Comparison of ENCODE assay signal across 26 mouse cellular contexts in the genomic region with DNA sequence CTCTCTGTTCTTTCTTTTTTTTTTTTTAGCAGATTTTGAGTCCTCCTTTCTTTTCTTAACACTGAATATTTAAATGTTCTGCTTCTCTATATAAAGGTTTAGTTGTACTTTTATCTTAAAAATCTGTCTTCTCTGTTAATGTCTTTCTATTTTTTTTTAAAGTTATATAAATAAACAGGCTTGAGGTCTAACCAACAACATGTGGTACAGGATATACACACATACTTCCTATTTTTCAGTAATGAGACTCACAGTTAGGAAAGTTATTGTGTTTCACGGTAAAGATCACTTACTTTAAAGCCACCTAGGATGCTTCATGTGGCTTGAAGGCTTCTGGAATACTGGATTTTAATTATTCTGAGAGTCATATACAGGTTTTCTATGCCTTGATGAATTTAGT.
"Had no signal": no experiment of that assay in that cellular context is flagged by ENCODE, and none has a peak within 500 bp of the region (broad histone marks: within the 10 kb centered on the region; RNA-seq: fewer than 3 reads in every experiment).

No protein-coding gene starts in this region.

- H3K4me3 ChIP-seq: gastrocnemius, adult 2 months; heart, embryonic 13.5 days; heart, embryonic 15.5 days; hindbrain, embryonic 10.5 days; hindbrain, embryonic 12.5 days; intestine, embryonic 15.5 days; limb, embryonic 13.5 days; limb, embryonic 15.5 days; liver, embryonic 12.5 days had no signal

- H3K27me3 ChIP-seq: heart, embryonic 13.5 days; heart, embryonic 15.5 days; hindbrain, embryonic 12.5 days; intestine, embryonic 15.5 days; limb, embryonic 13.5 days; limb, embryonic 15.5 days; liver, embryonic 12.5 days had no signal

- H3K4me1 ChIP-seq: heart, embryonic 15.5 days; hindbrain, embryonic 12.5 days; intestine, embryonic 15.5 days; liver, embryonic 12.5 days had no signal

- ATAC-seq: hindbrain, embryonic 16.5 days; inflammation-experienced regulatory T-cells, adult 6 months; intestine, embryonic 15.5 days; intestine, postnatal 0 days; liver, embryonic 12.5 days had no signal

- H3K9ac ChIP-seq: heart, embryonic 13.5 days; heart, embryonic 15.5 days; hindbrain, embryonic 12.5 days; hindbrain, embryonic 14.5 days; intestine, embryonic 15.5 days; limb, embryonic 13.5 days; limb, embryonic 15.5 days; liver, embryonic 12.5 days; liver, embryonic 14.5 days had no signal

- H3K9me3 ChIP-seq: heart, embryonic 13.5 days; heart, embryonic 15.5 days; hindbrain, embryonic 10.5 days; hindbrain, embryonic 12.5 days; intestine, embryonic 15.5 days; limb, embryonic 13.5 days; limb, embryonic 15.5 days; liver, embryonic 12.5 days had no signal

- DNase-seq: gastrocnemius, adult 2 months; gastrocnemius, postnatal 10 days; gastrocnemius, postnatal 36 days; heart, adult 18-20 months; heart, postnatal 14 days; heart, postnatal 36 days; kidney, adult 18-20 months; kidney, adult 8-10 months; kidney, postnatal 10 days; kidney, postnatal 36 days; layer of hippocampus, adult 9-11 months; layer of hippocampus, postnatal 36 days; left cerebral cortex, postnatal 4 days had no signal

- H3K36me3 ChIP-seq: heart, embryonic 13.5 days; heart, embryonic 15.5 days; hindbrain, embryonic 10.5 days; hindbrain, embryonic 12.5 days; intestine, embryonic 15.5 days; limb, embryonic 13.5 days; limb, embryonic 15.5 days; liver, embryonic 12.5 days had no signal

- H3K27ac ChIP-seq: gastrocnemius, adult 2 months; heart, embryonic 13.5 days; heart, embryonic 15.5 days; hindbrain, embryonic 10.5 days; hindbrain, embryonic 12.5 days; hindbrain, embryonic 14.5 days; intestine, embryonic 15.5 days; limb, embryonic 13.5 days; limb, embryonic 15.5 days; liver, embryonic 12.5 days; liver, embryonic 14.5 days had no signal
